Mouse (Mus musculus): ENCODE data around the gene Enpp3. TPM values are rescaled to one million over a fixed set of nuclear protein-coding genes. Genes with fewer than 3 reads are reported as not detected.

Enpp3 gene
- total and polyA plus RNA-seq, 2 experiments = 12.4 to 39.7 TPM

GRCm38 (mm10) chr10:24783946-24784345 is 58.7 kb downstream of the Enpp3 start:
- Histone ChIP-seq H3K27me3 (ENCODE audit: control insufficient read depth, insufficient read depth, low read length) (no peaks in the 10 kb centered on the region), H3K4me3 (ENCODE audit: insufficient read depth, low read depth, low read length) (no peak overlapping the region), H3K9ac (ENCODE audit: low read depth, low read length) (no peak overlapping the region), H3K79me2 (ENCODE audit: control insufficient read depth, insufficient read depth, low read length) (no peaks in the 10 kb centered on the region), H3K4me1 (ENCODE audit: control insufficient read depth, insufficient read depth, low read length) (no peaks in the 10 kb centered on the region), H3K36me3 (ENCODE audit: control insufficient read depth, insufficient read depth, low read length) (peaks cover 55% of the 10 kb centered on the region), H3K27ac (replicated peaks; ENCODE audit: insufficient read depth, low read depth, low read length) (no peak overlapping the region)
- no peak for TF ChIP-seq CTCF (IDR thresholded peaks at IDR 0.05; ENCODE audit: low read depth, low read length)
- TF ChIP-seq POLR2A (IDR thresholded peaks at IDR 0.05; ENCODE audit: extremely low read depth, insufficient read depth, low read length) = no peak
- DNase-seq (ENCODE audit: extremely low read depth, low read depth, low spot score) = no peak
- WGBS = 91% methylated on average over 3 of the region's 3 CpGs

- no peak for DNase-seq (ENCODE audit: extremely low read depth, low read depth, low spot score)
- peaks cover 44% of the 10 kb centered on the region for H3K36me3 ChIP-seq (ENCODE audit: control insufficient read depth, insufficient read depth, low read length)
- 80% methylated on average over 11 of the region's 11 CpGs for WGBS
These were observed 64.0 kb downstream of the Enpp3 start for GRCm38 (mm10) chr10:24778643-24779020.

GRCm38 (mm10) chr10:24777916-24778642 is 64.5 kb downstream of the Enpp3 start:
- no peak overlapping the region for H3K27ac ChIP-seq (replicated peaks; ENCODE audit: insufficient read depth, low read depth, low read length)
- H3K79me2 ChIP-seq (ENCODE audit: control insufficient read depth, insufficient read depth, low read length) = no peaks in the 10 kb centered on the region
- no peaks in the 10 kb centered on the region for H3K4me1 ChIP-seq (ENCODE audit: control insufficient read depth, insufficient read depth, low read length)
- H3K27me3 ChIP-seq (ENCODE audit: control insufficient read depth, insufficient read depth, low read length) = no peaks in the 10 kb centered on the region
- DNase-seq (ENCODE audit: extremely low read depth, low read depth, low spot score) = no peak
- no peak for TF ChIP-seq POLR2A (IDR thresholded peaks at IDR 0.05; ENCODE audit: extremely low read depth, insufficient read depth, low read length)
- no peak for TF ChIP-seq CTCF (IDR thresholded peaks at IDR 0.05; ENCODE audit: low read depth, low read length)
- whole genome bisulfite sequencing = 85% methylated on average over 14 of the region's 14 CpGs
- H3K4me3 ChIP-seq (ENCODE audit: insufficient read depth, low read depth, low read length) = no peak overlapping the region
- H3K9ac ChIP-seq (ENCODE audit: low read depth, low read length) = no peak overlapping the region
- H3K36me3 ChIP-seq (ENCODE audit: control insufficient read depth, insufficient read depth, low read length) = peaks cover 41% of the 10 kb centered on the region

More at GRCm38 (mm10) chr10:24778643-24779020, 64.0 kb downstream of the Enpp3 start:
- no peaks in the 10 kb centered on the region for H3K79me2 ChIP-seq (ENCODE audit: control insufficient read depth, insufficient read depth, low read length)
- no peak overlapping the region for H3K27ac ChIP-seq (replicated peaks; ENCODE audit: insufficient read depth, low read depth, low read length)
- no peak overlapping the region for H3K9ac ChIP-seq (ENCODE audit: low read depth, low read length)
- no peaks in the 10 kb centered on the region for H3K4me1 ChIP-seq (ENCODE audit: control insufficient read depth, insufficient read depth, low read length)
- H3K27me3 ChIP-seq (ENCODE audit: control insufficient read depth, insufficient read depth, low read length) = no peaks in the 10 kb centered on the region
- H3K4me3 ChIP-seq (ENCODE audit: insufficient read depth, low read depth, low read length) = no peak overlapping the region
- no peak for TF ChIP-seq POLR2A (IDR thresholded peaks at IDR 0.05; ENCODE audit: extremely low read depth, insufficient read depth, low read length)
- no peak for TF ChIP-seq CTCF (IDR thresholded peaks at IDR 0.05; ENCODE audit: low read depth, low read length)

GRCm38 (mm10) chr10:24769496-24769895 is 73.1 kb downstream of the Enpp3 start:
- DNase-seq (ENCODE audit: extremely low read depth, low read depth, low spot score) = no peak
- no peaks in the 10 kb centered on the region for H3K79me2 ChIP-seq (ENCODE audit: control insufficient read depth, insufficient read depth, low read length)
- H3K9ac ChIP-seq (ENCODE audit: low read depth, low read length) = no peak overlapping the region
- peaks cover 7% of the 10 kb centered on the region for H3K36me3 ChIP-seq (ENCODE audit: control insufficient read depth, insufficient read depth, low read length)
- TF ChIP-seq CTCF (IDR thresholded peaks at IDR 0.05; ENCODE audit: low read depth, low read length) (no peak), POLR2A (IDR thresholded peaks at IDR 0.05; ENCODE audit: extremely low read depth, insufficient read depth, low read length) (no peak)
- 88% methylated on average over 7 of the region's 7 CpGs for WGBS
- no peak overlapping the region for H3K4me3 ChIP-seq (ENCODE audit: insufficient read depth, low read depth, low read length)
- H3K4me1 ChIP-seq (ENCODE audit: control insufficient read depth, insufficient read depth, low read length) = no peaks in the 10 kb centered on the region
- no peaks in the 10 kb centered on the region for H3K27me3 ChIP-seq (ENCODE audit: control insufficient read depth, insufficient read depth, low read length)
- H3K27ac ChIP-seq (replicated peaks; ENCODE audit: insufficient read depth, low read depth, low read length) = no peak overlapping the region

- no peak overlapping the region for H3K4me3 ChIP-seq (ENCODE audit: insufficient read depth, low read depth, low read length)
- no peak overlapping the region for H3K27ac ChIP-seq (replicated peaks; ENCODE audit: insufficient read depth, low read depth, low read length)
- TF ChIP-seq POLR2A (IDR thresholded peaks at IDR 0.05; ENCODE audit: extremely low read depth, insufficient read depth, low read length) (no peak), CTCF (IDR thresholded peaks at IDR 0.05; ENCODE audit: low read depth, low read length) (no peak)
- no peaks in the 10 kb centered on the region for H3K36me3 ChIP-seq (ENCODE audit: control insufficient read depth, insufficient read depth, low read length)
- no peak overlapping the region for H3K9ac ChIP-seq (ENCODE audit: low read depth, low read length)
- no peaks in the 10 kb centered on the region for H3K79me2 ChIP-seq (ENCODE audit: control insufficient read depth, insufficient read depth, low read length)
- 85% methylated on average over 11 of the region's 11 CpGs for WGBS
- H3K27me3 ChIP-seq (ENCODE audit: control insufficient read depth, insufficient read depth, low read length) = no peaks in the 10 kb centered on the region
- DNase-seq (ENCODE audit: extremely low read depth, low read depth, low spot score) = no peak
- H3K4me1 ChIP-seq (ENCODE audit: control insufficient read depth, insufficient read depth, low read length) = no peaks in the 10 kb centered on the region
These were observed 74.9 kb downstream of the Enpp3 start for GRCm38 (mm10) chr10:24767695-24768094.

GRCm38 (mm10) chr10:24766061-24766460 is 76.6 kb downstream of the Enpp3 start:
- 80% methylated on average over 1 of the region's 1 CpGs for WGBS
- Histone ChIP-seq H3K4me3 (ENCODE audit: insufficient read depth, low read depth, low read length) (no peak overlapping the region), H3K4me1 (ENCODE audit: control insufficient read depth, insufficient read depth, low read length) (no peaks in the 10 kb centered on the region), H3K36me3 (ENCODE audit: control insufficient read depth, insufficient read depth, low read length) (no peaks in the 10 kb centered on the region), H3K9ac (ENCODE audit: low read depth, low read length) (no peak overlapping the region), H3K27ac (replicated peaks; ENCODE audit: insufficient read depth, low read depth, low read length) (no peak overlapping the region), H3K27me3 (ENCODE audit: control insufficient read depth, insufficient read depth, low read length) (no peaks in the 10 kb centered on the region), H3K79me2 (ENCODE audit: control insufficient read depth, insufficient read depth, low read length) (no peaks in the 10 kb centered on the region)
- DNase-seq (ENCODE audit: extremely low read depth, low read depth, low spot score) = no peak
- TF ChIP-seq POLR2A (IDR thresholded peaks at IDR 0.05; ENCODE audit: extremely low read depth, insufficient read depth, low read length) = no peak
- no peak for TF ChIP-seq CTCF (IDR thresholded peaks at IDR 0.05; ENCODE audit: low read depth, low read length)
